Mouse (Mus musculus): ENCODE measurements around the gene Prrx2. TPM values are rescaled to one million over a fixed set of nuclear protein-coding genes. Genes with fewer than 3 reads are reported as not detected.

Gene Prrx2
- polyA plus RNA-seq, 1 experiment from 2014 or later: 15.9 TPM

DNA sequence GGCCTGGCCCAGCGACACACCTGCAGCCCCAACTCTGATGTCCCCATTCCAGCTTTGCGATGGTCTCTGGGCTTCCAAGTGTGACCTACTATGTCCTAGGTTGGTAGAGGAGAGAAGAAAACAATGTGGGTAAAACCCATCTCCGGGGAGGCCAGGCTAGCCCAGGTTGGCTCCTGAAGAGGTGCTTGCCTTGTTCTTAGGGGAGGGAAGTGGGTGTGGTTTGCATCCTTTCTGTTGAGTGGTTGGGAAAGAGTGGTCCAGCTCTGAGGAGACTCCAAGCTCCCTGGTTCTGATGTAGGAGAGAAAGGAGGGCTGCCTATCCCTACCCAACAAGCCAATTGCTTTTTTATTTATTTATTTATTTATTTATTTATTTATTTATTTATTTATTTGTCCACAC lies 30.7 kb downstream of the Prrx2 start:
- H3K9me3 ChIP-seq (ENCODE audit: low read depth, low read length): no peaks in the 10 kb centered on the region
- no peak for TF ChIP-seq CTCF (IDR thresholded peaks at IDR 0.05; ENCODE audit: low read depth)
- 51% methylated on average over 3 of the region's 3 CpGs for WGBS
- H3K36me3 ChIP-seq (ENCODE audit: insufficient read depth): no peaks in the 10 kb centered on the region
- H3K4me2 ChIP-seq: peak overlapping the region; percentile 66
- no peak for DNase-seq
- H3K4me3 ChIP-seq (ENCODE audit: low read depth, low read length): no peak overlapping the region; the same call in 1 of the 2 replicates
- no peak for ATAC-seq (ENCODE audit: insufficient read depth)
- H3K27ac ChIP-seq (ENCODE audit: low read depth): no peak overlapping the region
- H3K9ac ChIP-seq: peak overlapping the region; percentile 44; the same call in 1 of the 2 replicates
- peaks cover 6% of the 10 kb centered on the region; the same call in 1 of the 2 replicates for H3K27me3 ChIP-seq (ENCODE audit: insufficient read depth, low read length)
- peaks cover 8% of the 10 kb centered on the region; the same call in 1 of the 2 replicates for H3K4me1 ChIP-seq (ENCODE audit: insufficient read depth)

DNA sequence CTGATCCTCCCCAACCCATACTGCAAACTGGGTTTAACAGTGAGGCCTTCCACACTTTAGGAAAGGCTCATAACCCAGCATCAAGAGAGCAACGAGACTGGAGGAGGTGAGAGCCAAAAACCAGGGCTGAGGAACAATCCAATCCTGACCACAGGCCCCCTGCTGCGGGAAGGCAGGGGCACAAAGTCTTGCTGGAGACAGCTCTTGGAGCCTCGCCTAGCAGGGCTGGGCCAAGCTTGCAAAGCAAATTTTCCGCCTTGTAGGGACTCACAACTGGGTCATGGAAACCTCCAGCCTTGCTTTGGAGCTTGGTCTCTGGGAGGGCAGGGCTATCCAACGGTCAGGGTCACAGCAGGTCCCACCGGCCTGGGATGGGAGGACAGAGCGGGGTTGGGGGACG lies 36.1 kb downstream of the Prrx2 start:
- ATAC-seq (ENCODE audit: insufficient read depth) (no peak), DNase-seq (no peak)
- Histone ChIP-seq H3K9me3 (ENCODE audit: low read depth, low read length) (no peaks in the 10 kb centered on the region), H3K4me1 (ENCODE audit: insufficient read depth) (peaks cover 6% of the 10 kb centered on the region; the same call in 1 of the 2 replicates), H3K36me3 (ENCODE audit: insufficient read depth) (no peaks in the 10 kb centered on the region), H3K27ac (ENCODE audit: low read depth) (no peak overlapping the region), H3K4me2 (no peak overlapping the region), H3K4me3 (ENCODE audit: low read depth, low read length) (no peak overlapping the region), H3K27me3 (ENCODE audit: insufficient read depth, low read length) (no peaks in the 10 kb centered on the region), H3K9ac (no peak overlapping the region)
- 68% methylated on average over 8 of the region's 8 CpGs for WGBS
- TF ChIP-seq CTCF (IDR thresholded peaks at IDR 0.05; ENCODE audit: low read depth): no peak

DNA sequence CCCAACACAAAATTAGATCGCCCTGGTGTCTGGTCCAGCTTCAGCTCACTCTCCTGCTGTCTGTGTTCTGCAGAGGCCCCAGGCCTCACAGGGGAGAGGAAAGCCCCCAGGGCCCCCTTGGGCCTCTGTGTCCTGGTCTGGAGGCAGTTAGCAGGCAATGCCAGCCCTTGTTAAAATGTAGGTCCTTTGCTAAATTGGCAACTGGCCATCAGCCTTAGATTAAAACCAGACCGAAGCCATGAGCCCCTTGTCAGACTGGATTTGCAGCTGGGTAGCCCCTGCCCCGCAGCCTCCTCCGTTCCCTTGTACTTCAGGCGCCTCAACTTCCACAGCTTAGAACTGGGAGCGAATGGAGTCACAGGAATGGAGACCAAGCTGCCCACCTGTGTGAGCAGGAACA lies 37.9 kb downstream of the Prrx2 start:
- H3K27me3 ChIP-seq (ENCODE audit: insufficient read depth, low read length): no peaks in the 10 kb centered on the region
- no peak for ATAC-seq (ENCODE audit: insufficient read depth)
- no peak for DNase-seq
- H3K27ac ChIP-seq (ENCODE audit: low read depth): no peak overlapping the region
- no peak overlapping the region for H3K4me2 ChIP-seq
- 66% methylated on average over 6 of the region's 6 CpGs for WGBS
- H3K9ac ChIP-seq: no peak overlapping the region
- no peak overlapping the region for H3K4me3 ChIP-seq (ENCODE audit: low read depth, low read length)
- peaks cover 9% of the 10 kb centered on the region; the same call in 1 of the 2 replicates for H3K4me1 ChIP-seq (ENCODE audit: insufficient read depth)
- no peaks in the 10 kb centered on the region for H3K9me3 ChIP-seq (ENCODE audit: low read depth, low read length)
- no peak for TF ChIP-seq CTCF (IDR thresholded peaks at IDR 0.05; ENCODE audit: low read depth)
- no peaks in the 10 kb centered on the region for H3K36me3 ChIP-seq (ENCODE audit: insufficient read depth)

DNA sequence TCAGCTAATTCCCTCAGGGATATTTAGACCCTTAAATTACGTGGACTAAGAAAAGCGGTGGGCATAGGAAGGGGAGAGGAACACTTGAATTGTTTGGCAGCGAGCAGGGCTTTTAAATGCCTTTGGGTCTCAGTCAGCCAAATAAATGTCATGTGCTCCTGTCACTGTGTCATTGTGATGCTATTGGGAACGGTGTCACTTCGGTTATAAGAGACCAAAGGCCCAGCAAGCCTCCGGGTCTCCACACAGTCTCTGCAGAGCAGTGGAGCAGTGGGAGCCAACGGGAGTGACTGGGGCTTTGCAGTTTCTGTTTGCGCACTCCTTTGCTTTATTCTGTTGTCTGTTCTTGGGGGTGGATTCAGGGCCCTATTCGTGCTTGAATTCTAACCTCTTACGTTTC lies 39.7 kb downstream of the Prrx2 start:
- no peak for ATAC-seq (ENCODE audit: insufficient read depth)
- peaks cover 9% of the 10 kb centered on the region; the same call in 1 of the 2 replicates for H3K4me1 ChIP-seq (ENCODE audit: insufficient read depth)
- H3K9ac ChIP-seq: no peak overlapping the region

DNA sequence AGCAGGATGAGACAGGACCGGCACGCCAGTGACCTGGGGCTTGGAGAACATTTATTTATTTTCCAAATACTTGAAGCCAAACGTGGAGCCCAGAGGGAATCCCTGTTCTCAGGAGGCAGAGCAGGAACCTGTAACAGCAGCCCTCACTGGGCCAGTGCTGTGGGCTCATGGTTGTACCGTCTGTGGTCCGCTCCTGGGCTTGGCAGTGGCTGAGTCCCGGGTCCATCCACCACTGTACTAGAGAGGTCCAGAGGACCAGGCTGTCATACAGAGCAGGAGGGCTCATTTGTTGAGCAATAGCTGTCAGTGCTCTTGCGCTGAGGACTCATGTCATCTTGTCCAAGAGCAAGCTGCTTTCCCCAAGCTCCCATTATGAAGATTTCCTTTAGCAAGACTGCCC lies 40.3 kb downstream of the Prrx2 start:
- Histone ChIP-seq H3K4me1 (ENCODE audit: insufficient read depth) (peaks cover 9% of the 10 kb centered on the region; the same call in 1 of the 2 replicates), H3K4me3 (ENCODE audit: low read depth, low read length) (no peak overlapping the region), H3K4me2 (no peak overlapping the region), H3K27me3 (ENCODE audit: insufficient read depth, low read length) (no peaks in the 10 kb centered on the region), H3K9me3 (ENCODE audit: low read depth, low read length) (no peaks in the 10 kb centered on the region), H3K27ac (ENCODE audit: low read depth) (no peak overlapping the region), H3K36me3 (ENCODE audit: insufficient read depth) (peaks cover 3% of the 10 kb centered on the region; the same call in 1 of the 2 replicates), H3K9ac (no peak overlapping the region)
- no peak for TF ChIP-seq CTCF (IDR thresholded peaks at IDR 0.05; ENCODE audit: low read depth)
- 51% methylated on average over 7 of the region's 7 CpGs for WGBS
- DNase-seq (no peak), ATAC-seq (ENCODE audit: insufficient read depth) (0 out of 2 replicates have a peak, but pooled peaks have one; percentile 60)

More for the DNA sequence above, 39.7 kb downstream of the Prrx2 start:
- Histone ChIP-seq H3K9me3 (ENCODE audit: low read depth, low read length) (no peaks in the 10 kb centered on the region), H3K4me3 (ENCODE audit: low read depth, low read length) (no peak overlapping the region), H3K27ac (ENCODE audit: low read depth) (0 out of 2 replicates have a peak overlapping the region, but pooled peaks have one; percentile 13), H3K27me3 (ENCODE audit: insufficient read depth, low read length) (no peaks in the 10 kb centered on the region), H3K36me3 (ENCODE audit: insufficient read depth) (peaks cover 3% of the 10 kb centered on the region; the same call in 1 of the 2 replicates), H3K4me2 (no peak overlapping the region)
- peak; percentile 40 for DNase-seq
- 30% methylated on average over 10 of the region's 10 CpGs for WGBS
- no peak for TF ChIP-seq CTCF (IDR thresholded peaks at IDR 0.05; ENCODE audit: low read depth)

DNA sequence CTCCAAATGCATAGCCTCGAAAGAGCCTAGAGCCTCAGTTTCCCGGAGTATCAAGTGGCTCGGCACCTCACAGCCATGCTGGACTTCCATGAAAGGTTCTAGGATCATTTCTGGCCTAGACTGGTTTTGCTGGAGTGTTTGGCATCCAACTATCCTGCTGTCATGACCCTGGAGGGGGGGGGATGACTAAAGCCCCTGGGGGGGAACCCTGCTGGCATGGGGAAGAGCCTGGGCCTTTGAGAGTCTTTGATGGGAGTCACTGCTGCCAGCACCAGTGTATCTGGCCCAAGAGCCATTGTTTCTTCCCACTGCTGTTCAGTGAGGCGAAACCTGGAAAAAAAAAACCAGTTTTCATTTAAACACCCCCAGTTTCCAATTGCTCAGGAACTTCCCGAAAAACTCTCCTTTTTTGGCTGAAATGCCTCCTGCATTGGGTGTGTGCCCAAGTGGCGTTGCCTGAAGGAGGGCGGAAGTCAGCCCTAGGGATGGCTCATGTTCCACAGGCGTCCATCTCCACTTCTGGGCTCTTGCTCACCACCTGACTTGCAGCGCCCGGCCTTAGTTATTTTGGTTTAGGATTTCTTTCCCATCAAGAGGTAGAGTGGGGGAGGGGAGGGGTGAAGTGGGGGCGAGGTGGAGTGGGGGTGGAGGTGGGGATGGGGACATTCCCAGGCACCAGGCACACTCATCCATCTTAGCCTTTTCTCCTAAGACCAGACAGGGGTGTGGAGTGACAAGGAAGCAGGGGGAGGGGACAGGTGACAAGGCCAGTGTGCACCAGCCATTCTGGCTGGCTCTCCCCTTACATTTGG lies 41.1 kb downstream of the Prrx2 start:
- no peak for DNase-seq
- Histone ChIP-seq H3K4me3 (ENCODE audit: low read depth, low read length) (no peak overlapping the region), H3K36me3 (ENCODE audit: insufficient read depth) (peaks cover 7% of the 10 kb centered on the region; the same call in 1 of the 2 replicates), H3K27ac (ENCODE audit: low read depth) (no peak overlapping the region; the same call in 1 of the 2 replicates), H3K9ac (no peak overlapping the region), H3K9me3 (ENCODE audit: low read depth, low read length) (no peaks in the 10 kb centered on the region), H3K27me3 (ENCODE audit: insufficient read depth, low read length) (no peaks in the 10 kb centered on the region), H3K4me2 (no peak overlapping the region), H3K4me1 (ENCODE audit: insufficient read depth) (peaks cover 9% of the 10 kb centered on the region; the same call in 1 of the 2 replicates)
- 39% methylated on average over 11 of the region's 11 CpGs for WGBS
- ATAC-seq (ENCODE audit: insufficient read depth): no peak
- no peak for TF ChIP-seq CTCF (IDR thresholded peaks at IDR 0.05; ENCODE audit: low read depth)

DNA sequence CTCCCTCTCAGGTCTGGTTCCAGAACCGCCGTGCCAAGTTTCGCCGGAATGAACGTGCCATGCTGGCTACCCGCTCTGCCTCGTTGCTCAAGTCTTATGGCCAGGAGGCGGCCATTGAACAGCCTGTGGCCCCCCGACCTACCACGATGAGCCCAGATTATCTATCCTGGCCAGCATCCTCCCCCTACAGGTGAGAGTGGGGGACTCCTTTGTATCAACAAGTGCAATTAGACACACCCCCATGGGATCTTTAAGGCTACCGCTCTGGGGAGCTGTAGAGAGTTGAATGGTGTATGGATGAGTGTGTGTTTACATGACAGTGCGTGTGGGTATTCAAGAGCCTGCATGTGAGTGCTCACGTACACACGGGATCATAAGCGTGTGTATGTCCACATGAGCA lies 44.7 kb downstream of the Prrx2 start:
- no peak overlapping the region for H3K4me3 ChIP-seq (ENCODE audit: low read depth, low read length)
- no peak for TF ChIP-seq CTCF (IDR thresholded peaks at IDR 0.05; ENCODE audit: low read depth)
- ATAC-seq (ENCODE audit: insufficient read depth) (no peak), DNase-seq (no peak)
- no peaks in the 10 kb centered on the region for H3K27me3 ChIP-seq (ENCODE audit: insufficient read depth, low read length)
- 0 out of 2 replicates have a peak, but pooled peaks cover 9% of the 10 kb centered on the region for H3K4me1 ChIP-seq (ENCODE audit: insufficient read depth)
- peaks cover 13% of the 10 kb centered on the region; the same call in 1 of the 2 replicates for H3K36me3 ChIP-seq (ENCODE audit: insufficient read depth)
- WGBS: 88% methylated on average over 15 of the region's 15 CpGs
- no peak overlapping the region for H3K4me2 ChIP-seq
- H3K9ac ChIP-seq: no peak overlapping the region
- no peaks in the 10 kb centered on the region for H3K9me3 ChIP-seq (ENCODE audit: low read depth, low read length)
- H3K27ac ChIP-seq (ENCODE audit: low read depth): no peak overlapping the region
